Mouse (Mus musculus) limb, embryonic 13.5 days (tissue): Measurements from ENCODE around the gene Rasgef1c. TPM values are rescaled to one million over a fixed set of nuclear protein-coding genes. Genes with fewer than 3 reads are reported as not detected.

Experiments used
- ATAC-seq: fragments of 200-750 bp; cut with Nextera tagmentation; 2 replicates; pipeline ENCODE4 v1.8.0; 2017; ENCODE audit warnings: low read depth, moderate number of reproducible peaks, moderate TSS enrichment; ENCODE audit not compliant: low FRiP score
- H3K27ac ChIP-seq: fragments of 300-500 bp; sonication (generic); 2 replicates; pipeline ENCODE4 v1.5.1; 2015; ENCODE audit warnings: inconsistent platforms, mild to moderate bottlenecking, moderate library complexity
- H3K27me3 ChIP-seq: fragments of 300-500 bp; sonication (generic); 2 replicates; pipeline ENCODE4 v1.6.1; 2015; ENCODE audit warnings: mild to moderate bottlenecking, inconsistent platforms
- H3K36me3 ChIP-seq: fragments of 300-500 bp; sonication (generic); 2 replicates; pipeline ENCODE4 v1.6.1; 2015; ENCODE audit warnings: inconsistent platforms, mild to moderate bottlenecking, moderate library complexity
- H3K4me1 ChIP-seq: fragments of 300-500 bp; sonication (generic); 2 replicates; pipeline ENCODE4 v1.6.1; 2015; ENCODE audit warnings: inconsistent platforms
- H3K4me2 ChIP-seq: fragments of 300-500 bp; sonication (generic); replicated peaks from 2 replicates; pipeline ENCODE4 v1.6.1; 2015; ENCODE audit warnings: inconsistent platforms, mild to moderate bottlenecking, moderate library complexity
- H3K4me3 ChIP-seq: fragments of 300-500 bp; sonication (generic); 2 replicates; pipeline ENCODE4 v1.5.1; 2015; ENCODE audit warnings: moderate library complexity, mild to moderate bottlenecking, inconsistent platforms
- H3K9ac ChIP-seq: fragments of 300-500 bp; sonication (generic); 2 replicates; pipeline ENCODE4 v1.6.1; 2015; ENCODE audit warnings: mild to moderate bottlenecking, inconsistent platforms
- H3K9me3 ChIP-seq: fragments of 300-500 bp; sonication (generic); 2 replicates; pipeline ENCODE4 v1.6.1; 2016; ENCODE audit warnings: inconsistent platforms
- WGBS: fragments of 180-500 bp; shearing (Covaris S2); methylation state at CpG from one replicate; pipeline ENCODE4 v1.1.7; 2015; 5-methylcytosine and 5-hydroxymethylcytosine counted together
- polyA plus RNA-seq: library from polyadenylated mRNA; unstranded; fragments of >200 nt; fragmentation: Nextera tagmentation; extraction: Ambion mirVana; gene quantifications from 2 replicates; pipeline ENCODE4 v1.2.1, GENCODE M21; 2015

Rasgef1c gene
- polyA plus RNA-seq, 1 experiment from 2014 or later: 0.27 TPM

DNA sequence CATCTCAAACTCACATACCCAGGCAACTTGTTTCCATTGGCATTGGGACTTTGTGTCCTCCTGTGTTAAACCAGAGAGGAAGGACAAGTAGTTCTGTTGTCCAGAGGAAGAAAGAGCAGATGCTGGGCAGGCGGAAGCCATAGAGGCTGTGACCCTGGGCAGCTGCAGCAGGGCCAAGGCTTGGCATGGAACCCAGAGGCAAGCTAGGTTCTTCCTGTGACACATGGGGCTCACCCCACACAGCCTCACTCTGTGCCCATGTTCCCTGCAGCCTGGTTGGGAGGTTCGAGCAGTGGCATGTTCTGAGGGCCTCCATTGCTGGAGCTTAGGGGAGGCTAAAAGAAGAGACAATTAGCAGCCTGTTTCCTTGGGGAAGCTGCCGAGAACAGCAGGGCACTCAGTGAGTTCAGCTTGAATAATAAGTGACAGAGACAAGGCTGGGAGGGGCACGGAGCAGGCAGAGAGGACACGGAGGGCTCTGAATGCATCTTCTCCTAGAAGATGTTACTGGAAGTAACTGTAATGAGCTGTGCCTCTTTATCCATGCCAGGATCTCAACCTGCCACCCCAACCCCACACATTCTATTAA is 29.5 kb downstream of the Rasgef1c start:
- Histone ChIP-seq H3K36me3 (no peaks in the 10 kb centered on the region), H3K4me3 (no peak overlapping the region), H3K9me3 (no peaks in the 10 kb centered on the region), H3K27me3 (peaks cover 4% of the 10 kb centered on the region; the same call in 1 of the 2 replicates), H3K4me2 (no peak overlapping the region), H3K4me1 (peaks cover 24% of the 10 kb centered on the region), H3K27ac (no peak overlapping the region), H3K9ac (no peak overlapping the region)
- WGBS: 47% methylated on average over 5 of the region's 5 CpGs
- ATAC-seq: no peak

DNA sequence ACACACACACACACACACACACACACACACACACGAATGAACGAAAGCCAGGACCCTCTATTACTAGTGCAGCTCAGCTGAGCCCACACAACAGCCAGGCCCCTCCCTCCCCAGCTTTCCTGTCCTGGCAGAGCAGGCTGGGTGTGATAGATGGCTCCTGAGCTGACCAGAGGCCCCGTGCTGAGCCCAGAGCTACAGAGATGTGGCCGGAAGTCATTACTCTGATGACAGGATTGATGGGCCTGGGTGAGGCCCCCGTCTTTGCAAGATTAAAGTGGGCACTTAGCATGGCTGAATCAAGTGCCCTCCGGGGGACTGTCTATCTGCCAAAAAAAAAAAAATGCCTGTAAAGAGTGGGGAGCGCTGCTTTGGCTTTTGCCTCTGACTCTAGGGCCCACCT is 30.2 kb downstream of the Rasgef1c start:
- no peaks in the 10 kb centered on the region for H3K9me3 ChIP-seq
- peaks cover 17% of the 10 kb centered on the region for H3K4me1 ChIP-seq
- H3K36me3 ChIP-seq: no peaks in the 10 kb centered on the region
- no peak overlapping the region for H3K9ac ChIP-seq
- H3K4me2 ChIP-seq: no peak overlapping the region
- H3K27ac ChIP-seq: no peak overlapping the region
- ATAC-seq: no peak
- WGBS: 3% methylated on average over 7 of the region's 7 CpGs
- H3K4me3 ChIP-seq: no peak overlapping the region
- peaks cover 4% of the 10 kb centered on the region; the same call in 1 of the 2 replicates for H3K27me3 ChIP-seq

DNA sequence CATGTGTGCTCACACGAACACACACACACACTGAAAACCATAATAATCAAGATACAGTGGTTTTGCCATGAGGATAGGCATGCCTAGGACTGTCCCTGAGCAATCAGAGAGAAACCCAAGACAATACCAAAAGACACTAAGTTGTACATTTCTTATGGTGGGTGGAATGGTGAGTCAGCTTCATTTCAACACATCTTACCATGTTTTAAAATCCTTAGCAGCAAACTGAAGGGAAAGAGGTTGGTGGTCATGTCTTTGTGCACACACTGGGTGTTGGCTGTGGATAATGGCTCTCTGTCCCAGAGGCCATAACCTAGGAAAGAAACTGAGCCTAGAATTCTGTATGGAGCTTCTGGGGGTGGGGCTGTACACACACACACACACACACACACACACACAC is 32.2 kb downstream of the Rasgef1c start:
- 88% methylated on average over 1 of the region's 1 CpGs for WGBS
- Histone ChIP-seq H3K4me2 (no peak overlapping the region), H3K27ac (no peak overlapping the region), H3K27me3 (no peaks in the 10 kb centered on the region), H3K4me1 (peaks cover 6% of the 10 kb centered on the region), H3K9ac (no peak overlapping the region), H3K36me3 (no peaks in the 10 kb centered on the region), H3K9me3 (no peaks in the 10 kb centered on the region), H3K4me3 (no peak overlapping the region)
- no peak for ATAC-seq

DNA sequence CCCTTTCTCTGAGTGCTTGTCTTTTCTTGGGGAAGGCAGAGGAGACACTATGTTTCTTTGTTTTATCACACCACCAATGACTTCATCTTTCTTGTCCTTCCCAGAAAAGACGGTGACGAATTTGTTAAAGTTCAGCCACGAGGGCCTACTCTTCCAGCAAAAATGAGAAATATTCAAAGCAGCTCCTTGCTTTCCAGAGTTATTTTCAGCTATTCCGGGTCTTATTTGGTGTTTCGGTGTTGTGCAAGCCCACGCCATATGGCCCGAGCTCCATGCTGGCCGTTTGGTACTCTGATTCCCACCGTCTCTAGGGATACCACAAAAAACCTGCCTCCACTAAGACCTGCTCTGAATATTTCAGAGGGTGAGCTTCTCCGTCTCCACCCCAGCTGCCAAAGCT is 32.7 kb downstream of the Rasgef1c start:
- Histone ChIP-seq H3K36me3 (no peaks in the 10 kb centered on the region), H3K27me3 (no peaks in the 10 kb centered on the region), H3K4me2 (no peak overlapping the region), H3K4me3 (no peak overlapping the region), H3K4me1 (peaks cover 6% of the 10 kb centered on the region), H3K9me3 (no peaks in the 10 kb centered on the region), H3K27ac (no peak overlapping the region), H3K9ac (no peak overlapping the region)
- ATAC-seq: no peak
- 61% methylated on average over 10 of the region's 10 CpGs for WGBS

DNA sequence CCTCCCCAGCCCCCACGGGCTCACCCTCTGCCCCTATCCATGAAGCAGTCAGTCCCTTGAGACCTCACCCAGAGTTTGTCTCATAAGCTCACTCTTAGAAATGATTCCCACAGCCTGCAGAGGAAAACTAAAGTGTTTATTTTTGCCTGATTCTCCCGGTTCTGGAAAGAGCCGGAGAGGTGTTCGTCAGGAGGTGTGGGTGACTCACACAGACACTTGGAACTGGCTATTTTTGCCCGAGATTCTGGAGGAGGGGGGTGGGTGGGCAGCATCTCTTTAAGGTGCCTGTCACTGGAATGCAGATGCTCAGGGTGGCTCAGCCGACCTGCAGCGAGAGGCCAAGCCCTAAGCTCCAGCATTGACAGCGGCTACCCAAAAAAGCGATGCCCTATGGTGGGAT is 34.8 kb downstream of the Rasgef1c start:
- H3K4me1 ChIP-seq: peaks cover 6% of the 10 kb centered on the region
- no peaks in the 10 kb centered on the region for H3K36me3 ChIP-seq
- H3K9ac ChIP-seq: no peak overlapping the region
- H3K27me3 ChIP-seq: no peaks in the 10 kb centered on the region
- H3K9me3 ChIP-seq: no peaks in the 10 kb centered on the region
- H3K4me2 ChIP-seq: no peak overlapping the region
- no peak overlapping the region for H3K27ac ChIP-seq
- no peak overlapping the region for H3K4me3 ChIP-seq
- no peak for ATAC-seq
- WGBS: 74% methylated on average over 9 of the region's 9 CpGs

DNA sequence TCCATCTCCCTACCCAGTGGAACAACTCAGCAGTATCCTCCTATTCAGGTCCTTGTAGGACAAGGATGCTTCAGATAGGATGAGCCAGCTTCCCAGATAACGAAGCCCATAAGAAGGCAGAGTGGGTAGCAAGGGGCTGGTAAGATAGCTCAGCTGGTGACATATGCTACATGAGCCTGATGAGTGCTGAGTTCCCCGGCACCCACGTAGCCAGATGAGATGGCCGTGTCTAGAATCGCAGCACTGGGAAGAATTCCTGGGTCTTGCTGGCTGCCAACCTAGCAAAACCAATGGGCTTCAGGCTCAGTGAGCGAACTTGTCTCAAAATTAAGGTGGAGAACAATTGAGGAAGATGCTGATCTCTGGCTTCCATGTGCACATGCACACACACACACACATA is 36.1 kb downstream of the Rasgef1c start:
- Histone ChIP-seq H3K36me3 (no peaks in the 10 kb centered on the region), H3K4me2 (no peak overlapping the region), H3K9ac (no peak overlapping the region), H3K27me3 (no peaks in the 10 kb centered on the region), H3K27ac (no peak overlapping the region), H3K4me3 (no peak overlapping the region), H3K4me1 (no peaks in the 10 kb centered on the region), H3K9me3 (no peaks in the 10 kb centered on the region)
- no peak for ATAC-seq
- WGBS: 93% methylated on average over 6 of the region's 6 CpGs

DNA sequence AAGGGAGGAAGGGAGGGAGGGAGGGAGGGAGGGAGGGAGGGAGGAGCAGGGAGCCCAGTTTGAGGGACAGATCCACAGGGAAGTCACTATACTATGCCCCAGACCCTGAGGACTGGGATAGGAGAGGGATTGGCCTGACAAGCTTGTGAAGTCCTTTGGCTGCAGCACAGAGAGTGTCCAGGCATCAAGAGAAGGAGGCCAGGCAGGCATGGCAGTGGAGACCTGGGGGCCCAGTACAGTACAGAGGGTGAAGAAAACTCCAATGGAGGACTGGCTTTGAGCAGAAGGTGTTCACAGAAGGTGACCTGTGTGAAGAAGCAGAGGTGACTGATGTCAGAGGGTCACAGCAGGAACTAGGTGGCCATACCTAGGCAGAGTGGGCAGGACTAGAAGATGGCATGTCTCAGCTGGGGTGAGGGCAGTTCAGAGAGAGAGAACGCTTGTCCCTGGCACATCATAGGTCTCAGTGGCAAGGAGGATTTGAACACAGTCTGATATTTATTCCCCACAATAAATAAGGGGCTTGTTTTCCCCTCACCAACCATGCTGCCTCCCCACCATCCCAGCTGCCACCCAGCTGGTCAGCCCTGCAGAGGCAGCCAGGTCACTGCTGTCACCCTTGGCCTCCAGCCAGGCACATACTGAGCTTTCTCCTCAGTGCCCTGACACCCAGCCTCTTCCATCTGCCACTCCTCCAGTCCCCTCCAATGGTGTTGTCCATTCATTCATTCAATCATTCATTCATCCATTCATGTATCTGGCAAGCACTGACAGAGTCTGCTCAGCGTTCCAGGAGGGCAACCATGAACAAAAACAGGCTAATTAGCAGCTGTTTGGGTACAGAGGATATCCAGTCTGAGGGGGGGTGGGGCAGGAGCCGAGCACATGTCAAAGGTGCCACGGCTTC is 36.9 kb downstream of the Rasgef1c start:
- Histone ChIP-seq H3K4me2 (no peak overlapping the region), H3K27me3 (no peaks in the 10 kb centered on the region), H3K27ac (no peak overlapping the region), H3K4me1 (no peaks in the 10 kb centered on the region), H3K4me3 (no peak overlapping the region), H3K9ac (no peak overlapping the region), H3K36me3 (no peaks in the 10 kb centered on the region), H3K9me3 (no peaks in the 10 kb centered on the region)
- 43% methylated on average over 4 of the region's 4 CpGs for WGBS
- no peak; the same call in 1 of the 2 replicates for ATAC-seq

DNA sequence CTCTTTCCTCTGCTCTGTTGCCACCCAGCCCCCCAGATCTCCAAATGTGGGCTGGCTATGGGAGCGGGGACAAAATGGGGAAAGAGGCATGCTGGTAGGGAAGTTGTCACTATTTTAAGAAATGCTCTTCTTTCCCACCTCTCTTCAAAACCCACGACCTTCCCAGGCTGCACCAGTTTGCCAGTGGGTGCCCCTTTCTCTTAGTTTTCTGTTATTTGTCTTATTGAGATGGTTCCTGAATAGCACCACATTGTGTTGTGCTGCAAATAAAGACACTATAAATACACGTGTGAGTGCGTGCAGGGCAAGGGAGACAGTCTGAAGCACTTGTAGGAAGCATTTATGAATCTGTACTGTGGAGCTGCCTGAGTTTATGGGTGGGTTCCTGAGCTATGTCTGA is 41.2 kb downstream of the Rasgef1c start:
- ATAC-seq: no peak
- 78% methylated on average over 4 of the region's 4 CpGs for WGBS
- Histone ChIP-seq H3K9me3 (no peaks in the 10 kb centered on the region), H3K36me3 (no peaks in the 10 kb centered on the region), H3K27me3 (no peaks in the 10 kb centered on the region), H3K4me3 (no peak overlapping the region), H3K4me2 (no peak overlapping the region), H3K9ac (no peak overlapping the region), H3K27ac (no peak overlapping the region), H3K4me1 (no peaks in the 10 kb centered on the region)

DNA sequence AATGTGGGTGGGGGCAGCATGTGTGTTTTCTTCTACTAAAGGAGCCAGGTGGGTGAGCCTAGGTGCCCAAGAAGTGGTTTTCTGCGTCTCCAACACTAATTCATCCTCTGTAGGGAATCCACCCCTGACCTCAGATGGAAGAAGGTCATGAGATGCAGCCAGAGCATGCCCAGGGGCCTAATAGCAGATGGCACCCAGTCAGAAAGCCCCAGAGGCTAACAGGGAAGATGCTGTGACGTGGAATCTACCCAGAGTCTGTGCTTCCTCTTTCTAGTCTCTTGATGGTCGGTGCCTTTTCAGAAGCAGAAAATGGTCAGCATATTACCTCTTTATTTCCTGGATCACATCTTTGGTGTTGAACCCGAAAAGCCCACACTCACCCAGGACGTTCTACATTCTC is 42.3 kb downstream of the Rasgef1c start:
- Histone ChIP-seq H3K27me3 (no peaks in the 10 kb centered on the region), H3K4me1 (no peaks in the 10 kb centered on the region), H3K36me3 (no peaks in the 10 kb centered on the region), H3K9ac (no peak overlapping the region), H3K9me3 (no peaks in the 10 kb centered on the region), H3K27ac (no peak overlapping the region), H3K4me3 (no peak overlapping the region), H3K4me2 (no peak overlapping the region)
- no peak for ATAC-seq
- WGBS: 80% methylated on average over 5 of the region's 5 CpGs

DNA sequence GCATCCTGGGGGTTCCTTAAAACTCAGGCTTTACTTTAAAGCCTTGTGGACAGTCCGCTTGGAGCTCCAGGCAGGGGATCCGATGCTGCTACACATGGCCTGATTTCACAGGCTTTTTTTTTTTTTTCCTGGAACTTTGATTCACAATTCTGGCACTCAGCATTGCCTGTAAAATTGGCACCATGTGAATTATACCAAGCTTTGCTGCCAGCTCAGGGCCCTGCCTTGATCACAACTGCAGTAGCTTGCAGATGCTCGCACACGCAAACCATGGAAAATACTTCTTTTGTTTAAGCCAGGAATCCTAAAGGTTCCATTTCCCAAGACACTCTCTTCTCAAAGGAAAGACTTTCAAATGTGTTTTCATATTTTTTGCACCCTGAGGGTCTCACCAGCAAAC is 44.1 kb downstream of the Rasgef1c start:
- Histone ChIP-seq H3K27me3 (no peaks in the 10 kb centered on the region), H3K4me1 (no peaks in the 10 kb centered on the region), H3K4me2 (no peak overlapping the region), H3K9ac (no peak overlapping the region), H3K4me3 (no peak overlapping the region), H3K27ac (no peak overlapping the region), H3K36me3 (no peaks in the 10 kb centered on the region), H3K9me3 (no peaks in the 10 kb centered on the region)
- ATAC-seq: no peak
- 90% methylated on average over 4 of the region's 4 CpGs for WGBS

DNA sequence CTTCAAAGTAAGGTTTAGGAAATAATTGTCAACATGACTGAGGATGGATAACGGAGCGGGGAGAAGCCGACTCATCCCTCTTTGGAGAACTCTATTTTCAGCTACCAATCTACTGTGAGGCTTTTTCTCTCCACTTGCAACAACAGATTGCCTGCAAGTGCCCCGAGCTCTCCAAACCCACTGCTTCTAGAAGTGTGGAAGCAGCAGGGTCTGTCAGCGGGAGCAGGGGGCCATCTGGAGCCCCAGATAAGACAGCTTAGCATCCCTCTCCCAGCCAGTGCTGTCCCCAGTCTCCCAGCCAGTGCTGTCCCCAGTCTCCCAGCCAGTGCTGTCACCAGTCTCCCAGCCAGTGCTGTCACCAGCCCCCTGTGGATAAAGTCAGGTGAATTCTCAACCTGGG is 48.2 kb downstream of the Rasgef1c start:
- H3K27ac ChIP-seq: no peak overlapping the region
- H3K27me3 ChIP-seq: no peaks in the 10 kb centered on the region
- H3K9me3 ChIP-seq: no peaks in the 10 kb centered on the region
- H3K9ac ChIP-seq: no peak overlapping the region
- no peak overlapping the region for H3K4me3 ChIP-seq
- peaks cover 7% of the 10 kb centered on the region; the same call in 1 of the 2 replicates for H3K4me1 ChIP-seq
- H3K36me3 ChIP-seq: no peaks in the 10 kb centered on the region
- H3K4me2 ChIP-seq: no peak overlapping the region
- no peak for ATAC-seq
- WGBS: 88% methylated on average over 5 of the region's 5 CpGs

DNA sequence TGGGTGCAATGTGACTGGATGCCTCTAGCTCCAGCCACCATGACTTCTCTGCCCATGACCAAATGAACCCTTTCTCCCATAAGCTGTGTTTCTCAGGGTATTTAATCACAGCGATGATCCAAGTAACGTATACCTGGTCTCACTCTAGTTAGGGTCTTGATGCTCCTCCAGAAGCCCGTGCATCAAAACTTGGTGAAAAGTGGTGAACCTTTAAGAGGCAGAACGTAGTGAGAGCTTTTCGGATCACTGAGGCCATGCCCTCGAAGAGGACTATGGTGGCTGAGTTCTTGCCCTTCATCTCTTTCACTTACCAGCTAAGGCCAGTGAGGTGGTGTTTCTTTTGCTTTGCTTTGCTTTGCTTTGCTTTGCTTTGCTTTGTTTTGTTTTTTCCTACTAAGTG is 52.0 kb downstream of the Rasgef1c start:
- WGBS: 94% methylated on average over 6 of the region's 6 CpGs
- no peak overlapping the region for H3K4me2 ChIP-seq

More for the DNA sequence above, 52.0 kb downstream of the Rasgef1c start:
- Histone ChIP-seq H3K4me1 (peaks cover 7% of the 10 kb centered on the region; the same call in 1 of the 2 replicates), H3K9ac (no peak overlapping the region), H3K4me3 (no peak overlapping the region), H3K27ac (no peak overlapping the region), H3K36me3 (no peaks in the 10 kb centered on the region), H3K27me3 (peaks cover 7% of the 10 kb centered on the region; the same call in 1 of the 2 replicates), H3K9me3 (no peaks in the 10 kb centered on the region)
- ATAC-seq: no peak
